Mouse (Mus musculus) liver, embryonic 14.5 days (tissue): ENCODE results near the gene Rab7. TPM values are rescaled to one million over a fixed set of nuclear protein-coding genes. Genes with fewer than 3 reads are reported as not detected.

ENCODE experiments used
- ATAC-seq: fragments of 200-750 bp; cut with Nextera tagmentation; 2 replicates; pipeline ENCODE4 v1.8.0; 2017; ENCODE audit warnings: moderate number of reproducible peaks, mild to moderate bottlenecking, moderate library complexity; ENCODE audit not compliant: insufficient read depth
- DNase-seq, 3 experiments: peaks; one replicate each; pipeline ENCODE4 v3.0.0-alpha.2; 2012 to 2013; ENCODE audit warnings: low read depth in 3 of 3, low spot score in 3 of 3
- H3K27ac ChIP-seq: fragments of 300-500 bp; sonication (generic); 2 replicates; pipeline ENCODE4 v1.5.1; 2014; ENCODE audit warnings: moderate library complexity, mild to moderate bottlenecking, control low read depth, inconsistent platforms
- H3K27me3 ChIP-seq: fragments of 300-500 bp; sonication (generic); 2 replicates; pipeline ENCODE4 v1.6.1; 2014; ENCODE audit warnings: mild to moderate bottlenecking, low read length, moderate library complexity; ENCODE audit not compliant: control insufficient read depth, insufficient read depth
- H3K36me3 ChIP-seq: fragments of 300-500 bp; sonication (generic); replicated peaks from 2 replicates; pipeline ENCODE4 v1.6.1; 2014; ENCODE audit warnings: low read depth; ENCODE audit not compliant: control insufficient read depth, insufficient read depth
- H3K4me1 ChIP-seq, 2 experiments: fragments of 200-500 bp in 1 of 2; fragments of 300-500 bp in 1 of 2; sonication (generic) in 1 of 2; replicated peaks; 2 replicates each; pipeline ENCODE4 v1.6.1; 2012 to 2014; ENCODE audit warnings: antibody characterized with exemption in 1 of 2, inconsistent platforms in 1 of 2, low read length in 1 of 2; ENCODE audit not compliant: control insufficient read depth in 2 of 2, insufficient read depth in 2 of 2
- H3K4me2 ChIP-seq: fragments of 300-500 bp; sonication (generic); 2 replicates; pipeline ENCODE4 v1.6.1; 2014; ENCODE audit warnings: low read depth, mild to moderate bottlenecking, control low read depth, moderate library complexity
- H3K4me3 ChIP-seq, 2 experiments: fragments of 200-500 bp in 1 of 2; fragments of 300-500 bp in 1 of 2; sonication (generic) in 1 of 2; 2 replicates each; pipeline ENCODE4 v1.5.1; 2012 to 2014; ENCODE audit warnings: low read depth in 2 of 2, low read length in 2 of 2, mild to moderate bottlenecking in 2 of 2, control low read depth in 1 of 2, inconsistent platforms in 1 of 2, moderate library complexity in 1 of 2; ENCODE audit not compliant: insufficient read depth in 1 of 2
- H3K9ac ChIP-seq: fragments of 300-500 bp; sonication (generic); replicated peaks from 2 replicates; pipeline ENCODE4 v1.6.1; 2014; ENCODE audit warnings: mild to moderate bottlenecking, control low read depth, moderate library complexity
- H3K9me3 ChIP-seq: fragments of 300-500 bp; sonication (generic); 2 replicates; pipeline ENCODE4 v1.6.1; 2016; ENCODE audit warnings: low read length, mixed read lengths; ENCODE audit not compliant: control insufficient read depth
- CTCF ChIP-seq: IDR thresholded peaks from 2 replicates; pipeline ENCODE4 v1.5.1; 2016; ENCODE audit warnings: antibody characterized with exemption, low read depth, control low read depth
- EP300 ChIP-seq: IDR thresholded peaks from 2 replicates; pipeline ENCODE4 v1.6.1; 2016; ENCODE audit warnings: antibody characterized with exemption, low read depth
- WGBS: fragments of 180-500 bp; shearing (Covaris S2); extraction: QIAGEN DNeasy Blood & Tissue Kit; methylation state at CpG from one replicate; pipeline ENCODE4 v1.1.7; 2014; ENCODE audit not compliant: insufficient replicate concordance; 5-methylcytosine and 5-hydroxymethylcytosine counted together
- polyA plus RNA-seq, 2 experiments: library from polyadenylated mRNA; depleted of rRNA in 1 of 2; stranded (reverse) in 1 of 2; unstranded in 1 of 2; fragments of >200 nt; fragmentation: Nextera tagmentation in 1 of 2; extraction: Ambion mirVana in 1 of 2; gene quantifications; 2 replicates each; pipeline versions ENCODE4 v1.2.1 to v1.2.3; 2012 to 2014

Gene Rab7
- polyA plus RNA-seq, 2 experiments, result 76.7 to 110 TPM

DNA sequence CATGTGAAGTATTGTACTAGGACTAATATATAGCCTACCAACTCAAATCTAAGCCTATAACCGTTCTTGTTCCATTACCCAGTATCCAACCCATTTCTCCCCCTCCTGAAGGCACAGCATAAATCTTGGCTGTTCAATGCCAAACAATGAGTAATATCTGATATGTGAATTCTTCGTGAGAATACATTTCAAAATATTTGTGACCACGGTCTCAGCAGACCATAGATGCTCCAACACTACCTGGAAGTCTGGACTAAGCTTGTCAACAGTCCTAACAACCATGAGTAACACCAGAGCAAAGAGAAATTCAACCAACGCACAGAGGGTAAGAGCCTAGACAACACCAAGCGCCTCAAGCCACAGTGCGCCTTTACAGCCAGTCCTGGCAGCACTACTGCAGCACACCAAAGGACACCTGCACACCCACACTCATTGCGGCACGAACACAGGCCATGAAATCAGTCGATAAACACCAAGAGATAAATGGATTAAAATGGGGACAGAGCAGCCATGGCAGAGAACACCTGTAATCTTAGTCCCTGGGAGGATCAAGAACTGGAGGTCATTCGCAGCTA, 21.7 kb downstream of the Rab7 start:
- no peak for DNase-seq

DNA sequence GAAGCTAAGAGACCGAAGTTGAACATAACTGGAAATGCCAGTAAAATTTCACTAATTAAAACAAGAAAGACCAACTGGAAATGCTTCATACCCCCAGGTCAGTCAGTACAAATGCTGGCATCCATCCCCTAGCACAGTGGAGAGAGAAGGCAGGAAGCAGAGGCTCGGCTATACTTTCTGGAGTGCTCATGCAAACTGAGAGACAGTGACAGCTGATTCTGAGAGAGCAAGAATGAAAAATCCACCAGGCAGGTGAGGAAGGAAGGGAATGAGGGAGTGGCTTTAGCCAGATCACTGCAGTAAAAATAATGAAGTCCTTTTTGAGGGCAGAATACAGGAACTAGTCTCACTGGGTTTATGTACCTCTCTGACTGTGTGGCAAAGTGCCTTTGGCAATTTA, 25.9 kb downstream of the Rab7 start:
- no peak overlapping the region for H3K4me3 ChIP-seq
- no peak overlapping the region for H3K9ac ChIP-seq
- no peak overlapping the region for H3K27ac ChIP-seq
- H3K36me3 ChIP-seq, result no peaks in the 10 kb centered on the region
- TF ChIP-seq CTCF, result no peak
- no peak for TF ChIP-seq EP300
- WGBS, result 65% methylated on average over 2 of the region's 2 CpGs
- no peaks in the 10 kb centered on the region for H3K27me3 ChIP-seq
- H3K9me3 ChIP-seq, result no peaks in the 10 kb centered on the region
- no peak for DNase-seq
- peaks cover 10% of the 10 kb centered on the region in 2 experiments for H3K4me1 ChIP-seq
- H3K4me2 ChIP-seq, result no peak overlapping the region
- ATAC-seq, result no peak

More for the DNA sequence above, 21.7 kb downstream of the Rab7 start:
- H3K9ac ChIP-seq, result no peak overlapping the region
- 0 out of 4 replicates have a peak, but pooled peaks cover 0 to 2% of the 10 kb centered on the region in 2 experiments for H3K4me1 ChIP-seq
- H3K4me3 ChIP-seq, result no peak overlapping the region
- H3K9me3 ChIP-seq, result no peaks in the 10 kb centered on the region
- no peak overlapping the region for H3K27ac ChIP-seq
- ATAC-seq, result no peak
- WGBS, result 87% methylated on average over 10 of the region's 10 CpGs
- H3K36me3 ChIP-seq, result no peaks in the 10 kb centered on the region; the same call in 1 of the 2 replicates
- H3K4me2 ChIP-seq, result no peak overlapping the region
- TF ChIP-seq EP300 (no peak), CTCF (no peak)
- no peaks in the 10 kb centered on the region for H3K27me3 ChIP-seq

DNA sequence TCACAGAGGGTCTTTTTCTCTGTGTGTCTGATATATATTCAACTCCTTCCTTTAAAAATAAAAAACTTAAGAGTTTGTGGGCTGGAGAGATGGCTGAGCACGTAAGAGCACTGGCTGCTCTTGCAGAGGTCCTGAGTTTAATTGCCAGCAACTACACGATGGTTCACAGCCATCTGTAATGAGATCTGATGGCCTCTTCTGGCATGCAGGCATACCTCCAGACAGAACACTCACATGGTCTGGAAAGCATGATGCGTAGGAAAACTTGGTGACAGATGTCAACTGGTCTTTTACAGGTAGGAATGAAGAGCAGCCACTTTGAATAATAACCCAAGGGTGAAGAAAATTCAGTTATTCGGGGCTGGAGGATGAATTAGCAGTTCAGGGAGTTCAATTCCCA, 27.2 kb downstream of the Rab7 start:
- Histone ChIP-seq H3K4me3 (no peak overlapping the region), H3K9me3 (no peaks in the 10 kb centered on the region), H3K27ac (no peak overlapping the region), H3K27me3 (no peaks in the 10 kb centered on the region), H3K9ac (no peak overlapping the region), H3K4me2 (no peak overlapping the region), H3K4me1 (peaks cover 10% of the 10 kb centered on the region in 2 experiments), H3K36me3 (peaks cover 4% of the 10 kb centered on the region)
- DNase-seq (no peak), ATAC-seq (no peak)
- 69% methylated on average over 4 of the region's 4 CpGs for WGBS
- TF ChIP-seq CTCF, result no peak
- no peak for TF ChIP-seq EP300

DNA sequence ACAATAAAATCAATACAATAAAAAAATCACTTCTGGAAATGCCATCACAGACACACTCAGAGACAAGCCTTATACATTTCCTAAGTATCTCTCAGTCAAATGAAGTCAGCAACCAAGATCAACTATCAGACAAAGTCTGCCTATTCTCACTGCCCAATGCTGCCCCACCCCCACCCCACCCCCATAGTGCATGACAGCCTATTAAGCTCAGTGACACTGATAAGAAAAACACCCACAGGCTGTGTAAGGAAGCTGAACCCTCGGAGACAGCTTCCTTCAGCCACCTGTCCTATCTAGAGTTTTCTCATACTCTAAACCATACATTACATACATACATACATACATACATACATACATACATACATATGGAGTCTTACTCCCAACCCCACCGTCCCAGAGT, 29.3 kb downstream of the Rab7 start:
- peak; percentile 74 for ATAC-seq
- H3K4me2 ChIP-seq, result peak overlapping the region; percentile 19
- peaks cover 6% of the 10 kb centered on the region for H3K36me3 ChIP-seq
- H3K4me3 ChIP-seq, result no peak overlapping the region
- H3K27me3 ChIP-seq, result no peaks in the 10 kb centered on the region
- DNase-seq, result peak; percentile 26 to 35 (median 29)
- no peak overlapping the region for H3K27ac ChIP-seq
- no peak for TF ChIP-seq CTCF
- TF ChIP-seq EP300, result no peak
- no peaks in the 10 kb centered on the region for H3K9me3 ChIP-seq
- WGBS, result 23% methylated on average over 2 of the region's 2 CpGs
- no peak overlapping the region for H3K9ac ChIP-seq
- peaks cover 10% of the 10 kb centered on the region in 2 experiments for H3K4me1 ChIP-seq

DNA sequence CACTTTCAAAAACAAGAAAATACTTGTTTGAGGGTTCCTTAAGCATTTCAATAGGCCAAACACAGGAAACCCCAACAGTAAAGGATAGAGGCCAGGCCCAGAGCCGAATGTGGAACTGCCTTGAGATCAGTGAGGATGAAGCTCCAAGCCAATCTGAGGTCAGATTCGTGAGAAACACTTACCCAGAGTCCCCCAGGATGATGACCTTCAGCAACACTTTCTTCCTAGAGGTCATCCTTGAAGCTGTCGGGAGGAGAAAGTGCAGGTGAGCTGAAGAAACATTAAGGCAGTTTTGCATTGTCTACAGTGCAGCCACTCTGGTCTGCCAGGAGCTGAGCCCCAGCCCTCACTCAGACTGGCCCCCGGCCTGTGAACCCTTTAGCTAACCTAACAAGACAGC, 31.6 kb downstream of the Rab7 start:
- Histone ChIP-seq H3K27ac (no peak overlapping the region), H3K4me3 (no peak overlapping the region), H3K27me3 (no peaks in the 10 kb centered on the region), H3K9ac (no peak overlapping the region), H3K4me1 (peaks cover 10% of the 10 kb centered on the region in 2 experiments), H3K36me3 (peaks cover 13% of the 10 kb centered on the region), H3K4me2 (no peak overlapping the region), H3K9me3 (no peaks in the 10 kb centered on the region)
- DNase-seq (no peak), ATAC-seq (no peak)
- TF ChIP-seq EP300 (no peak), CTCF (no peak)
- WGBS, result 79% methylated on average over 4 of the region's 4 CpGs
